Mouse (Mus musculus): ENCODE measurements around the gene Iqch. TPM values are rescaled to one million over a fixed set of nuclear protein-coding genes. Genes with fewer than 3 reads are reported as not detected.

Iqch gene
- 0.09 TPM in 1 of 2 replicates, not detected in the other for polyA plus RNA-seq (2014; fragmentation: Nextera tagmentation; extraction: Ambion mirVana)

DNA sequence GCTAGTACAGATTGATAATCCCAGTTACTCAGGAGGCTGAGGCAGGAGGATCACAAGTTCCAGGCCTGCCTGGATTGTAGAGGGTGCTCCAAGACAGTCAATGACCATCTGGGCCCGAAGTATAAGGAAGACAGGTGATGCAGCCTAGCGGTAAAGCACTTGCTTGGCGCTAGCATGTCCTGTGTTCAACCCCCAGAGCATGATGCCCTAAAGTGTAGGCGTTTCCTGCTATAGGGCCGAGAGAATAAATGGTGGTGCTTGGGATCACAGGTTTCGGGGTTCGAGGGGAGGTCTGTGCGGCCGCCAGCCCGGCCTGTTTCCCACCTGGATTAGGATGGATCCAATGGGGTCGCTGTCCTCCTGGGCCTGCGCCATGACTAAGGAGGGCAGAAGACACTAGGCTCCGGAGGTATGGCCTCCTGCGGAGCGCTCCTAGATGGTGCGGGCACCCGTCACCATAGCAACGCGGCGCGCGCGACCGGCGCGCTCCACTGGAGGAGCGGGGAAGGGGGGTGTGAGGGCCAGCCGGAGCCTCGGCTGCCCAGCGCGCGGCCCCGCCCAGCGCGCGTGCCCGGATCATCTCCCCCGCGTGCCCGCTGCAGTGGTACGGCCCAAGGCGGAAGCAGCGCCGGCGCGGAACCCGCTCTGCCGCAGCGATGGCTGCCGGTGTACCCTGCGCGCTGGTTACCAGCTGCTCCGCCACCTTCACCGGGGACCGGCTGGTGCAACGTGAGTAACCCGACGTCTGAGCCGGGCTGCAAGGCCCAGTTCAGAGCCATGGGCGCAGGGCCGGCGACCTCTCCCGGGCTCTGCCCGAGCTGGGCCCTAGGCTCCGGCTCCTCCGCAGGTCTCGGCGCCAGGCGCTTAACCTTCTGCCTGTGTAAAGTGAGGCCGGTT, at the start of gene Iqch, which contains the start of gene Aagab:
Iqch (minus strand) TSS at position 451 of the 897 bp plus-strand sequence.
Aagab (plus strand) TSS at position 618 of the 897 bp plus-strand sequence.
- Histone ChIP-seq H3K9me3 (ENCODE audit: control insufficient read depth, low read length) (no peaks in the 10 kb centered on the region), H3K27me3 (ENCODE audit: control insufficient read depth, insufficient read depth, low read length) (no peaks in the 10 kb centered on the region), H3K9ac (ENCODE audit: low read depth, low read length) (peak within 1 kb of the TSS; percentile 83), H3K4me2 (replicated peaks; ENCODE audit: low read depth, low read length) (peak within 1 kb of the TSS; percentile 59), H3K4me1 (ENCODE audit: control insufficient read depth, insufficient read depth, low read length) (peaks cover 15% of the 10 kb centered on the region), H3K36me3 (ENCODE audit: control insufficient read depth, insufficient read depth, low read length) (no peaks in the 10 kb centered on the region), H3K4me3 (ENCODE audit: low read length) (peak within 1 kb of the TSS; percentile 96), H3K27ac (ENCODE audit: low read depth, low read length) (no peak within 1 kb of the TSS)
- WGBS = 2% methylated on average over 63 of the region's 70 CpGs
- ATAC-seq (ENCODE audit: low FRiP score, low TSS enrichment) = peak; percentile 100

DNA sequence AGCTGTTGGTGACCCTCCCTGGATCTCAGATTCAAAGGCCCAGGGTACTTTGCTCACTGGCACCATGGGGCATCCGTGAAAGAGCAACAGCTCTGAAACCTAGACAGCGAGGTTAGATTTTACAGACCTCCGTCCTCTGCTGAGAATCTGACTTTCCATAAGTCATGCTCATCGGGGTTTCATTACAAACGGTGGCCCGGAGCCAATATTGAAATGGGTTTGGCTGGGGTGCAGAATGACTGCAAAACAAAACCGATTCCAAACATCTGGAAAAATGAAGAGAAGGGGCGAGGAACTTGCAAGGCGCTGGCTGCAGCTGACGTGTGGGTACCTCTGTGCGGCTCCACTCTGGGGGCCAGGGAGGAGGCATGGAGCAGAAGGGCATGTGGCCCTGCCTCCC, 49.3 kb upstream of the Iqch start:
- H3K9ac ChIP-seq (ENCODE audit: low read depth, low read length) = no peak overlapping the region
- no peak overlapping the region for H3K4me3 ChIP-seq (ENCODE audit: low read length)
- H3K27me3 ChIP-seq (ENCODE audit: control insufficient read depth, insufficient read depth, low read length) = no peaks in the 10 kb centered on the region
- no peak for ATAC-seq (ENCODE audit: low FRiP score, low TSS enrichment)
- H3K36me3 ChIP-seq (ENCODE audit: control insufficient read depth, insufficient read depth, low read length) = peaks cover 73% of the 10 kb centered on the region
- H3K9me3 ChIP-seq (ENCODE audit: control insufficient read depth, low read length) = no peaks in the 10 kb centered on the region
- WGBS = 60% methylated on average over 11 of the region's 11 CpGs
- H3K4me1 ChIP-seq (ENCODE audit: control insufficient read depth, insufficient read depth, low read length) = peaks cover 8% of the 10 kb centered on the region; the same call in 1 of the 2 replicates
- H3K4me2 ChIP-seq (replicated peaks; ENCODE audit: low read depth, low read length) = no peak overlapping the region
- H3K27ac ChIP-seq (ENCODE audit: low read depth, low read length) = peak overlapping the region; percentile 17; the same call in 1 of the 2 replicates

- no peak overlapping the region for H3K4me2 ChIP-seq (replicated peaks; ENCODE audit: low read depth, low read length)
- peaks cover 80% of the 10 kb centered on the region for H3K36me3 ChIP-seq (ENCODE audit: control insufficient read depth, insufficient read depth, low read length)
- H3K4me1 ChIP-seq (ENCODE audit: control insufficient read depth, insufficient read depth, low read length) = peaks cover 8% of the 10 kb centered on the region; the same call in 1 of the 2 replicates
- H3K9ac ChIP-seq (ENCODE audit: low read depth, low read length) = no peak overlapping the region
- 89% methylated on average over 14 of the region's 14 CpGs for WGBS
- no peak overlapping the region for H3K27ac ChIP-seq (ENCODE audit: low read depth, low read length)
- no peak overlapping the region for H3K4me3 ChIP-seq (ENCODE audit: low read length)
- ATAC-seq (ENCODE audit: low FRiP score, low TSS enrichment) = no peak
- H3K27me3 ChIP-seq (ENCODE audit: control insufficient read depth, insufficient read depth, low read length) = no peaks in the 10 kb centered on the region
- no peaks in the 10 kb centered on the region for H3K9me3 ChIP-seq (ENCODE audit: control insufficient read depth, low read length)
These were observed 48.6 kb upstream of the Iqch start for GRCm38 (mm10) chr9:63650905-63651304.

DNA sequence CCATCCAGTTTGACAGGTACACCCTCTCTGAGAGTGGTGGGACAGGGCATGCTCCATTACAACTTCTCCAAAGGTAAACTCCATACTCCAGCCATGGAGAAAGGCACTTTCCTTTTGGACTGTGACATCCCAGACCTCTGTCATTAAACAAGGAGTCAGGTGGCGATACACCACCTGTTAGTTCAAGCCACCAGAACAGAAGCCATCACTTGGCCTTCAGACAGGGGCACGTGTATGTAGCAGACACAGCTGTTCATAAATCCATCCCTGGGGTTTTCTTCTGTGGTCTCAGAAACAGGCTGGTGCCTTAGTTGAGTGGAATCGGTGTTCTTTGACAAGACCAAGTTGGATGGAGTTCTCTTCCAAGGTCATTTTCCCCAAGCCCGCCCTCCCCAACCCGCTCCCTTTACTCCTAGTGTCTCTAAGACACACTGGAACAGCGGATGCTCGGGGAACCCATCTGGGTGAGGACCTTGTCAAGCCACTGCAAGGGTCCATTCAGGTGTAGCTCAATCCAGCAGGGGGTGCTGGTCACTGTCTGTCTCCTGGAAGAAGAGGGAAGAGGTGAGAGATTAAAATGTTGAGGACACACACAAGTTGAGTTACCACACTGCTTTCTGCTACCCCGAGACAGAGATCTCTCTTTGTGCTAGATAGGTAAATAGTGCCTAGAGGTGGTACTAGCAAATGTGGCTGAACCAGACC, 47.7 kb upstream of the Iqch start:
- WGBS = 77% methylated on average over 8 of the region's 8 CpGs
- H3K9me3 ChIP-seq (ENCODE audit: control insufficient read depth, low read length) = no peaks in the 10 kb centered on the region
- peaks cover 75% of the 10 kb centered on the region for H3K36me3 ChIP-seq (ENCODE audit: control insufficient read depth, insufficient read depth, low read length)
- no peak overlapping the region for H3K27ac ChIP-seq (ENCODE audit: low read depth, low read length)
- no peaks in the 10 kb centered on the region for H3K27me3 ChIP-seq (ENCODE audit: control insufficient read depth, insufficient read depth, low read length)
- no peak overlapping the region for H3K4me3 ChIP-seq (ENCODE audit: low read length)
- ATAC-seq (ENCODE audit: low FRiP score, low TSS enrichment) = no peak
- peaks cover 8% of the 10 kb centered on the region; the same call in 1 of the 2 replicates for H3K4me1 ChIP-seq (ENCODE audit: control insufficient read depth, insufficient read depth, low read length)
- no peak overlapping the region for H3K9ac ChIP-seq (ENCODE audit: low read depth, low read length)
- no peak overlapping the region for H3K4me2 ChIP-seq (replicated peaks; ENCODE audit: low read depth, low read length)

DNA sequence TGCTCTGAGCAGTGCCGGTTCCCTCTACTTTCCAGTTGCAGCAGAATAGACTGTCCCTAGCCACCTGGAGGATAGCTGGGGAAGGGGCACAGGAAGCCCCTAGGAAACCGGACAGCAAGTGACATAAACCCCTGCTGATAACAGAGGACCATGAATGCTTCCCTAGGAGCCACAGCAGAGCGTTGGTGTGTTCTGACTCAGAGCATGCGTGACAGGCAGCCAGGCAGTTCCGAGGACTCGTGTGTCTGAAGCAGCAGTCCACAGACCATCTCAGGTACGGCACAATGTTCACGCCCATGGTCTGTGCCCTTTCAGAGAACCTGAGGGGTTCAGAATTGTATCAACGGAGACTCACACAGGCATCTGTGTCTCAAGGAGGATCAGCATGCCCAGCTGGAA, 46.2 kb upstream of the Iqch start:
- H3K4me2 ChIP-seq (replicated peaks; ENCODE audit: low read depth, low read length) = no peak overlapping the region
- 87% methylated on average over 9 of the region's 9 CpGs for WGBS

DNA sequence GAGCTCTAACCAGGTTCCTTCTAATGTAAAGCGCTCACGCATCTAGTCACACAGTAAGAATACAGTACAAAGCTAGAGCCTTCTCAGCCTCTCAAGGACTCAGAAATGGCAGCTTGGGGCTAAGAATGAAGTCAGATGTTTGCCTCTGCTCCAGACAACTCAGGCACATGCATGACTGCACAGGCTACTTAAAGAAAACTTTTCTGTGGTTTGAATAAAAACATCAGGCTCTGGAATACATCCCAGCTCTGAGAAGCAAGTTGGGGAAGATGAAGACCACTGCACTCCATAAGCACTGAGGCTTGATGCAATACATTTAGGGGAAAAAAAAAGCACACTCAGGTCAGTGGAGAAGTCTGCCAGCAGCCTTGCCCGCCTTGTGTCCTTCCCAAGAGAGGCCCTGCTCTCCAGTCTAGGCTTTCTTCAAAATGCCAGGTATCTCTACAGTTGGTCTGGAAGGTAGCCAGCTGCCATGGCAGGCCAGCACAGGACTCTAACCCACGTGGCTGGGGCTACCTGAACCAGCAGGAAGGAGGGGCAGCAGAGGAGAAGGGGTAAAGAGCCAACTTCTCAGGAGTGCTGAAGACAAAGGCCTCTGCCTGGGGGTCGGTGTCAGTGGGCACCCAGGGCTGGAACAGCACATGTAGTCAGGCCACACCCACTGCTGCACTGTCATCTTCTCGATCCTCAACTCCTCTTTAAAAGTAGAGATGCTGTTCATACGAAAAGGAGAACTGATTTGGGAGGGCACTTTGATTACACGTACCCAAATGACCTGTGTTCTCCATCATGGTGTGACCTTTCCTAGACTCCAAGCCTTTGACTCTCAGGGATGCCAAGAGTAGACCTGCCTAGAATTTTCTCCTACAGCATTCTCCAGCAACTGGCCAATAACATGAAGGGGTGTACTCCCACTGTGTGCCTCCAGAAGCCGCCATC, 45.6 kb upstream of the Iqch start:
- WGBS = 79% methylated on average over 9 of the region's 9 CpGs
- Histone ChIP-seq H3K4me1 (ENCODE audit: control insufficient read depth, insufficient read depth, low read length) (0 out of 2 replicates have a peak, but pooled peaks cover 5% of the 10 kb centered on the region), H3K4me3 (ENCODE audit: low read length) (no peak overlapping the region), H3K9ac (ENCODE audit: low read depth, low read length) (no peak overlapping the region), H3K36me3 (ENCODE audit: control insufficient read depth, insufficient read depth, low read length) (peaks cover 65% of the 10 kb centered on the region), H3K27me3 (ENCODE audit: control insufficient read depth, insufficient read depth, low read length) (no peaks in the 10 kb centered on the region), H3K27ac (ENCODE audit: low read depth, low read length) (no peak overlapping the region), H3K4me2 (replicated peaks; ENCODE audit: low read depth, low read length) (no peak overlapping the region), H3K9me3 (ENCODE audit: control insufficient read depth, low read length) (no peaks in the 10 kb centered on the region)
- ATAC-seq (ENCODE audit: low FRiP score, low TSS enrichment) = 0 out of 2 replicates have a peak, but pooled peaks have one; percentile 19

More for the DNA sequence above, 46.2 kb upstream of the Iqch start:
- Histone ChIP-seq H3K9ac (ENCODE audit: low read depth, low read length) (no peak overlapping the region), H3K27ac (ENCODE audit: low read depth, low read length) (no peak overlapping the region), H3K27me3 (ENCODE audit: control insufficient read depth, insufficient read depth, low read length) (no peaks in the 10 kb centered on the region), H3K4me3 (ENCODE audit: low read length) (no peak overlapping the region), H3K36me3 (ENCODE audit: control insufficient read depth, insufficient read depth, low read length) (peaks cover 70% of the 10 kb centered on the region), H3K9me3 (ENCODE audit: control insufficient read depth, low read length) (no peaks in the 10 kb centered on the region), H3K4me1 (ENCODE audit: control insufficient read depth, insufficient read depth, low read length) (0 out of 2 replicates have a peak, but pooled peaks cover 5% of the 10 kb centered on the region)
- no peak for ATAC-seq (ENCODE audit: low FRiP score, low TSS enrichment)

DNA sequence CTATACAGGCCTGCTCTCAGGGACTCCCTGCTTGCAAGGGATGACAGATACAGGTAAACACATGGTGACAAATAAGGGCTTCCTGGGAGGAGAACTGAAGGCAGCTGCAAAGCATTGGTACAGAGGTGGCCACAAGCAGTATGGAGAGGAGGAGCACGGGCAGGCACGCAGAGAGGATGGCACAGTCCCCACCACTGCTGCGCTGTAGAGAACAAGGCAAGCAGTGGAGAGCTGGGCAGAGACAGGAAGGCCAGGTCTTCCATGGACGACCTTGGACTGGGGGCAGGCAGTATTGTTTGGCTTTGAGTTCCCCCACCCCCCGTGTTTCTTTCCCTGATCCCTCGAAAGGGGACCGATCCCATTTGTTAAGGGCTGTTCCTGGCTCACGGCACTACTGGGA, 42.8 kb upstream of the Iqch start:
- no peak overlapping the region for H3K4me2 ChIP-seq (replicated peaks; ENCODE audit: low read depth, low read length)
- no peaks in the 10 kb centered on the region for H3K9me3 ChIP-seq (ENCODE audit: control insufficient read depth, low read length)
- no peak for ATAC-seq (ENCODE audit: low FRiP score, low TSS enrichment)
- no peak overlapping the region for H3K9ac ChIP-seq (ENCODE audit: low read depth, low read length)
- H3K4me1 ChIP-seq (ENCODE audit: control insufficient read depth, insufficient read depth, low read length) = no peaks in the 10 kb centered on the region
- no peaks in the 10 kb centered on the region for H3K27me3 ChIP-seq (ENCODE audit: control insufficient read depth, insufficient read depth, low read length)
- 69% methylated on average over 8 of the region's 8 CpGs for whole genome bisulfite sequencing
- H3K4me3 ChIP-seq (ENCODE audit: low read length) = no peak overlapping the region
- H3K36me3 ChIP-seq (ENCODE audit: control insufficient read depth, insufficient read depth, low read length) = peaks cover 44% of the 10 kb centered on the region
- H3K27ac ChIP-seq (ENCODE audit: low read depth, low read length) = no peak overlapping the region

GRCm38 (mm10) chr9:63644011-63644410, 41.7 kb upstream of the Iqch start:
- H3K36me3 ChIP-seq (ENCODE audit: control insufficient read depth, insufficient read depth, low read length) = peaks cover 42% of the 10 kb centered on the region
- 74% methylated on average over 6 of the region's 6 CpGs for WGBS

More at GRCm38 (mm10) chr9:63644011-63644410, 41.7 kb upstream of the Iqch start:
- H3K27ac ChIP-seq (ENCODE audit: low read depth, low read length) = no peak overlapping the region
- ATAC-seq (ENCODE audit: low FRiP score, low TSS enrichment) = no peak
- no peak overlapping the region for H3K9ac ChIP-seq (ENCODE audit: low read depth, low read length)
- H3K4me2 ChIP-seq (replicated peaks; ENCODE audit: low read depth, low read length) = no peak overlapping the region
- H3K4me1 ChIP-seq (ENCODE audit: control insufficient read depth, insufficient read depth, low read length) = no peaks in the 10 kb centered on the region
- H3K4me3 ChIP-seq (ENCODE audit: low read length) = no peak overlapping the region
- no peaks in the 10 kb centered on the region for H3K9me3 ChIP-seq (ENCODE audit: control insufficient read depth, low read length)
- H3K27me3 ChIP-seq (ENCODE audit: control insufficient read depth, insufficient read depth, low read length) = no peaks in the 10 kb centered on the region
